Mouse (Mus musculus) liver, embryonic 16.5 days (tissue): ENCODE results near the gene Map3k21. TPM values are rescaled to one million over a fixed set of nuclear protein-coding genes. Genes with fewer than 3 reads are reported as not detected.

Experiments used
- ATAC-seq: fragments of 200-750 bp; cut with Nextera tagmentation; 2 replicates; pipeline ENCODE4 v1.8.0; 2017; ENCODE audit warnings: low read depth, mild to moderate bottlenecking, moderate number of reproducible peaks, moderate library complexity
- H3K27ac ChIP-seq: fragments of 300-500 bp; sonication (generic); 2 replicates; pipeline ENCODE4 v1.5.1; 2014; ENCODE audit warnings: mild to moderate bottlenecking, low read length
- H3K27me3 ChIP-seq: fragments of 300-500 bp; sonication (generic); 2 replicates; pipeline ENCODE4 v1.6.1; 2014; ENCODE audit warnings: low read depth, low read length, mixed read lengths; ENCODE audit not compliant: control insufficient read depth, insufficient read depth
- H3K36me3 ChIP-seq: fragments of 300-500 bp; sonication (generic); 2 replicates; pipeline ENCODE4 v1.6.1; 2014; ENCODE audit warnings: mild to moderate bottlenecking; ENCODE audit not compliant: control insufficient read depth, insufficient read depth
- H3K4me1 ChIP-seq: fragments of 300-500 bp; sonication (generic); 2 replicates; pipeline ENCODE4 v1.6.1; 2014; ENCODE audit warnings: low read depth, low read length, mixed read lengths; ENCODE audit not compliant: control insufficient read depth
- H3K4me2 ChIP-seq: fragments of 300-500 bp; sonication (generic); 2 replicates; pipeline ENCODE4 v1.6.1; 2014; ENCODE audit warnings: low read depth, low read length, mixed read lengths
- H3K4me3 ChIP-seq: fragments of 300-500 bp; sonication (generic); 2 replicates; pipeline ENCODE4 v1.5.1; 2014; ENCODE audit warnings: low read depth, mild to moderate bottlenecking, low read length
- H3K9ac ChIP-seq: fragments of 300-500 bp; sonication (generic); 2 replicates; pipeline ENCODE4 v1.6.1; 2014; ENCODE audit warnings: low read depth, low read length
- H3K9me3 ChIP-seq: fragments of 300-500 bp; sonication (generic); replicated peaks from 2 replicates; pipeline ENCODE4 v1.6.1; 2016; ENCODE audit warnings: low read length; ENCODE audit not compliant: control insufficient read depth
- WGBS: fragments of 180-500 bp; shearing (Covaris S2); extraction: QIAGEN DNeasy Blood & Tissue Kit; methylation state at CpG from one replicate; pipeline ENCODE4 v1.1.7; 2014; ENCODE audit not compliant: insufficient replicate concordance; 5-methylcytosine and 5-hydroxymethylcytosine counted together
- polyA plus RNA-seq: library from polyadenylated mRNA; unstranded; fragments of >200 nt; fragmentation: Nextera tagmentation; extraction: Ambion mirVana; gene quantifications from 2 replicates; pipeline ENCODE4 v1.2.1, GENCODE M21; 2015

Gene Map3k21
- polyA plus RNA-seq, 1 experiment from 2014 or later, result 0.21 TPM

GRCm38 (mm10) chr8:125950007-125950940, 40.0 kb downstream of the Map3k21 start:
- no peak overlapping the region for H3K9ac ChIP-seq
- H3K4me3 ChIP-seq, result no peak overlapping the region
- H3K4me1 ChIP-seq, result no peaks in the 10 kb centered on the region
- H3K27ac ChIP-seq, result no peak overlapping the region
- no peaks in the 10 kb centered on the region for H3K9me3 ChIP-seq
- H3K4me2 ChIP-seq, result no peak overlapping the region
- WGBS, result 20% methylated on average over 23 of the region's 23 CpGs
- H3K27me3 ChIP-seq, result no peaks in the 10 kb centered on the region
- H3K36me3 ChIP-seq, result no peaks in the 10 kb centered on the region
- ATAC-seq, result peak; percentile 47; the same call in 1 of the 2 replicates

GRCm38 (mm10) chr8:125955671-125956070, 45.4 kb downstream of the Map3k21 start:
- no peak overlapping the region for H3K4me3 ChIP-seq
- H3K27ac ChIP-seq, result no peak overlapping the region
- no peaks in the 10 kb centered on the region for H3K27me3 ChIP-seq
- no peak overlapping the region for H3K9ac ChIP-seq
- H3K4me1 ChIP-seq, result no peaks in the 10 kb centered on the region
- 9% methylated on average over 11 of the region's 11 CpGs for WGBS
- H3K36me3 ChIP-seq, result no peaks in the 10 kb centered on the region
- ATAC-seq, result no peak
- no peak overlapping the region for H3K4me2 ChIP-seq
- no peaks in the 10 kb centered on the region for H3K9me3 ChIP-seq

- Histone ChIP-seq H3K4me1 (no peaks in the 10 kb centered on the region), H3K27ac (no peak overlapping the region), H3K27me3 (no peaks in the 10 kb centered on the region), H3K36me3 (no peaks in the 10 kb centered on the region), H3K4me2 (no peak overlapping the region), H3K4me3 (no peak overlapping the region), H3K9me3 (no peaks in the 10 kb centered on the region), H3K9ac (no peak overlapping the region)
- 65% methylated on average over 9 of the region's 9 CpGs for WGBS
- no peak for ATAC-seq
Measured at GRCm38 (mm10) chr8:125956796-125957195, 46.5 kb downstream of the Map3k21 start.

GRCm38 (mm10) chr8:125957226-125957993, 47.2 kb downstream of the Map3k21 start:
- Histone ChIP-seq H3K4me2 (no peak overlapping the region), H3K9me3 (no peaks in the 10 kb centered on the region), H3K4me3 (no peak overlapping the region), H3K4me1 (no peaks in the 10 kb centered on the region), H3K36me3 (no peaks in the 10 kb centered on the region), H3K9ac (no peak overlapping the region), H3K27ac (no peak overlapping the region), H3K27me3 (no peaks in the 10 kb centered on the region)
- no peak for ATAC-seq
- WGBS, result 60% methylated on average over 13 of the region's 13 CpGs

- H3K27me3 ChIP-seq, result no peaks in the 10 kb centered on the region
- ATAC-seq, result no peak
- no peak overlapping the region for H3K27ac ChIP-seq
- no peaks in the 10 kb centered on the region for H3K36me3 ChIP-seq
- no peak overlapping the region for H3K4me3 ChIP-seq
- no peaks in the 10 kb centered on the region for H3K4me1 ChIP-seq
- H3K4me2 ChIP-seq, result no peak overlapping the region
- no peaks in the 10 kb centered on the region for H3K9me3 ChIP-seq
- WGBS, result 71% methylated on average over 1 of the region's 1 CpGs
- no peak overlapping the region for H3K9ac ChIP-seq
Measured at GRCm38 (mm10) chr8:125957994-125958368, 47.7 kb downstream of the Map3k21 start.

- no peak overlapping the region for H3K9ac ChIP-seq
- 34% methylated on average over 4 of the region's 4 CpGs for WGBS
- H3K4me3 ChIP-seq, result no peak overlapping the region
- H3K4me1 ChIP-seq, result no peaks in the 10 kb centered on the region
- no peak for ATAC-seq
- peaks cover 6% of the 10 kb centered on the region for H3K27me3 ChIP-seq
- H3K27ac ChIP-seq, result no peak overlapping the region
- H3K9me3 ChIP-seq, result no peaks in the 10 kb centered on the region
- no peak overlapping the region for H3K4me2 ChIP-seq
- H3K36me3 ChIP-seq, result no peaks in the 10 kb centered on the region
Measured at GRCm38 (mm10) chr8:125959363-125959771, 49.1 kb downstream of the Map3k21 start.

GRCm38 (mm10) chr8:125960037-125960436, 49.8 kb downstream of the Map3k21 start:
- Histone ChIP-seq H3K4me1 (no peaks in the 10 kb centered on the region), H3K27ac (no peak overlapping the region), H3K36me3 (no peaks in the 10 kb centered on the region), H3K4me3 (no peak overlapping the region), H3K9ac (no peak overlapping the region), H3K27me3 (peaks cover 6% of the 10 kb centered on the region), H3K9me3 (no peaks in the 10 kb centered on the region), H3K4me2 (no peak overlapping the region)
- no peak for ATAC-seq
- WGBS, result 59% methylated on average over 8 of the region's 8 CpGs

- no peak for ATAC-seq
- Histone ChIP-seq H3K27me3 (peaks cover 6% of the 10 kb centered on the region), H3K4me1 (no peaks in the 10 kb centered on the region), H3K9ac (no peak overlapping the region), H3K4me2 (no peak overlapping the region), H3K4me3 (no peak overlapping the region), H3K27ac (no peak overlapping the region), H3K9me3 (no peaks in the 10 kb centered on the region), H3K36me3 (no peaks in the 10 kb centered on the region)
- WGBS, result 70% methylated on average over 6 of the region's 6 CpGs
Measured at GRCm38 (mm10) chr8:125961790-125962189, 51.5 kb downstream of the Map3k21 start.

GRCm38 (mm10) chr8:125963807-125964211, 53.6 kb downstream of the Map3k21 start:
- ATAC-seq, result no peak
- Histone ChIP-seq H3K9me3 (no peaks in the 10 kb centered on the region), H3K27ac (no peak overlapping the region), H3K36me3 (no peaks in the 10 kb centered on the region), H3K9ac (no peak overlapping the region), H3K4me1 (no peaks in the 10 kb centered on the region), H3K27me3 (peaks cover 6% of the 10 kb centered on the region), H3K4me3 (no peak overlapping the region), H3K4me2 (no peak overlapping the region)
- 5% methylated on average over 11 of the region's 11 CpGs for WGBS
